Mouse (Mus musculus): ENCODE measurements around the gene Zfp362. TPM values are rescaled to one million over a fixed set of nuclear protein-coding genes. Genes with fewer than 3 reads are reported as not detected.

Gene Zfp362
- total and polyA plus RNA-seq, 3 experiments, result 9.7 to 70.1 (median 16.1) TPM

DNA sequence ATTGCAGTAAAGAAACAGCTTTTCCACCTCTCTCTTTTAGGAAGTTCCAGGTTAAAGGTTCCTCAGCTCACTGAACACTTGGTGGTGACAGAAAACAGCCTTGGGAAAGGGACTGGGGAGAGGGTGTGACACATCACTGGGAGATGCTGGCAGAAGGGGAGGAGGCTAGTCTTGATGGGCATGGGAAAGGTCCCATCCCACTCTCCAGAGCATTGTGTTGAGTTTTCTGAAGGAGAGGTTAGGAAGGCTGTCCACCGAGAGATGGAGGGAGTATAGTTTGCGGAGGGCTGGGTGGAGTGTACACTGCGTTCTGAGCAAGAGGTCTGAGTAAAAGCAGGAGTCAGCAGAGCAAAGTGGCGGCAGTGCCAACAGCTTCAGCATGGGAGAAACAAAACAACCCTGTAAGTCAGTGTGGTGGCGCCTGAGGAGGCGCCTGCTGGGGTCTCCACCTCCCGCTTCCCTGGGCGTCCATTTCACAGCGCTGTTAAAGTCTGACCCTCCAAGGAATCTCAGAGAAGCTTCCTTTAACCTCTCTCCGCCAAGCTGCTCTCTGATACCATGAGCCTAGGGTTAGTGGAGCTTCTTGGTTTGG, 63.4 kb downstream of the Zfp362 start:
- dilution Hi-C loops (cut with MboI; ENCODE audit: extremely low pct_ligation_motif_present, extremely low pct_unique_long_range_greater_than_20kb, low sequenced_read_pairs) (no loop called here), in situ Hi-C loops (cut with MboI; ENCODE audit: low pct_ligation_motif_present, low pct_unique_long_range_greater_than_20kb, low sequenced_read_pairs) (no loop called here)
- H3K27me3 ChIP-seq (replicated peaks), result no peaks in the 10 kb centered on the region
- H3K4me2 ChIP-seq (ENCODE audit: insufficient read depth, low read depth, poor library complexity, severe bottlenecking), result no peak overlapping the region
- TF ChIP-seq CTCF (conservative IDR thresholded peaks at IDR 0.05 in 1 of 2, IDR thresholded peaks at IDR 0.05 in 1 of 2; ENCODE audit: low read depth in 2 of 2, low read length in 2 of 2), result no peak
- no peak for TF ChIP-seq ETS1 (conservative IDR thresholded peaks at IDR 0.05; ENCODE audit: low read depth, low read length)
- TF ChIP-seq NELFE (IDR thresholded peaks at IDR 0.05; ENCODE audit: low read depth, low read length), result no peak
- no peak for TF ChIP-seq UBTF (IDR thresholded peaks at IDR 0.05; ENCODE audit: low read depth, low read length)
- TF ChIP-seq HCFC1 (IDR thresholded peaks at IDR 0.05; ENCODE audit: low read depth, low read length), result no peak
- TF ChIP-seq TBP (conservative IDR thresholded peaks at IDR 0.05; ENCODE audit: low read depth, low read length), result no peak
- no peak for TF ChIP-seq SMC3 (IDR thresholded peaks at IDR 0.05; ENCODE audit: low read depth, low read length)
- TF ChIP-seq IRF4 (IDR thresholded peaks at IDR 0.05; ENCODE audit: low read depth, low read length), result no peak
- TF ChIP-seq MEF2A (IDR thresholded peaks at IDR 0.05; ENCODE audit: borderline replicate concordance, low read depth, low read length), result no peak
- no peak for TF ChIP-seq ELF1 (IDR thresholded peaks at IDR 0.05; ENCODE audit: low read depth, low read length)
- TF ChIP-seq E2F4 (IDR thresholded peaks at IDR 0.05; ENCODE audit: insufficient replicate concordance, low read depth, low read length), result no peak
- no peak for TF ChIP-seq SIN3A (IDR thresholded peaks at IDR 0.05; ENCODE audit: low read length)
- TF ChIP-seq POLR2AphosphoS2 (IDR thresholded peaks at IDR 0.05; ENCODE audit: low read depth, low read length), result no peak
- TF ChIP-seq PAX5 (IDR thresholded peaks at IDR 0.05; ENCODE audit: low read length), result no peak
- no peak for TF ChIP-seq MAZ (IDR thresholded peaks at IDR 0.05; ENCODE audit: low read depth, low read length)
- no peak for TF ChIP-seq CHD1 (IDR thresholded peaks at IDR 0.05; ENCODE audit: low read depth, low read length)
- TF ChIP-seq EP300 (IDR thresholded peaks at IDR 0.05; ENCODE audit: low read length), result no peak
- no peak for TF ChIP-seq ZMIZ1 (IDR thresholded peaks at IDR 0.05; ENCODE audit: low read depth, low read length)
- TF ChIP-seq USF1 (IDR thresholded peaks at IDR 0.05; ENCODE audit: low read depth, low read length), result no peak
- no peak overlapping the region for H3K4me3 ChIP-seq (replicated peaks in 1 of 3; ENCODE audit: low read depth in 2 of 3, low read length in 2 of 3, poor library complexity in 1 of 3)
- H3K9me3 ChIP-seq (replicated peaks; ENCODE audit: low read length), result no peaks in the 10 kb centered on the region
- no peak for DNase-seq (ENCODE audit: extremely low read depth)
- H3K79me2 ChIP-seq (replicated peaks; ENCODE audit: control insufficient read depth, extremely low read depth, insufficient read depth, poor library complexity, severe bottlenecking), result peaks cover 12% of the 10 kb centered on the region
- no peak overlapping the region for H3K27ac ChIP-seq (ENCODE audit: insufficient read depth, low read depth)
- peaks cover 11 to 33% of the 10 kb centered on the region in 2 experiments for H3K4me1 ChIP-seq (ENCODE audit: control insufficient read depth in 1 of 2, insufficient read depth in 2 of 2)
- no peak overlapping the region for H3K9ac ChIP-seq (ENCODE audit: insufficient read depth, low read depth)
- peaks cover 47 to 65% of the 10 kb centered on the region in 2 experiments for H3K36me3 ChIP-seq (replicated peaks in 1 of 2; ENCODE audit: control insufficient read depth in 1 of 2, insufficient read depth in 1 of 2, low read length in 1 of 2)

DNA sequence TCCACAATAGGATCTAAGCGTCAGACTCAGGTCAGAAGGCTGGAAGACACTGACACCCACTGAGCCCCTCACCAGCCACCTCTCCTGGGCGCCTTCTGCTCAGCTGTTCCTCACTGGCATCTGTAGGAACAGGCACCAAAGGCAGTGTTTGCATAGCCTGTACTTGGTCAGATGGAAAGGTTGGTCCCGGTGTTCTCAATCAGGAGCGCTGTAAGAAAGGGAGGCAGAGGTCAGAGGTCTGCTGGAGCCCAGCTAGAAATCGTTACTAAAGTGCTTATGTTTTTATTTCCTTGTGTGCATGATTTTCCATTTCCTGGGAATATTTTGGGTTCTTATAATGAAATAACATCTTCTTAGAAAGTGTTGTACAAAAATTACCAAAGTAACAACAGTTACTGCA, 63.9 kb downstream of the Zfp362 start:
- no peaks in the 10 kb centered on the region for H3K27me3 ChIP-seq (replicated peaks)
- dilution Hi-C loops (cut with MboI; ENCODE audit: extremely low pct_ligation_motif_present, extremely low pct_unique_long_range_greater_than_20kb, low sequenced_read_pairs) (no loop called here), in situ Hi-C loops (cut with MboI; ENCODE audit: low pct_ligation_motif_present, low pct_unique_long_range_greater_than_20kb, low sequenced_read_pairs) (no loop called here)
- no peak overlapping the region for H3K27ac ChIP-seq (ENCODE audit: insufficient read depth, low read depth)
- H3K4me1 ChIP-seq (ENCODE audit: control insufficient read depth in 1 of 2, insufficient read depth in 2 of 2), result peaks cover 15 to 39% of the 10 kb centered on the region in 2 experiments
- peaks cover 18% of the 10 kb centered on the region for H3K79me2 ChIP-seq (replicated peaks; ENCODE audit: control insufficient read depth, extremely low read depth, insufficient read depth, poor library complexity, severe bottlenecking)
- no peak overlapping the region for H3K4me3 ChIP-seq (replicated peaks in 1 of 3; ENCODE audit: low read depth in 2 of 3, low read length in 2 of 3, poor library complexity in 1 of 3)
- H3K9ac ChIP-seq (ENCODE audit: insufficient read depth, low read depth), result no peak overlapping the region
- H3K9me3 ChIP-seq (replicated peaks; ENCODE audit: low read length), result no peaks in the 10 kb centered on the region
- no peak overlapping the region for H3K4me2 ChIP-seq (ENCODE audit: insufficient read depth, low read depth, poor library complexity, severe bottlenecking)
- peaks cover 41 to 59% of the 10 kb centered on the region in 2 experiments for H3K36me3 ChIP-seq (replicated peaks in 1 of 2; ENCODE audit: control insufficient read depth in 1 of 2, insufficient read depth in 1 of 2, low read length in 1 of 2)
- no peak for DNase-seq (ENCODE audit: extremely low read depth)
- no peak for TF ChIP-seq JUN (IDR thresholded peaks at IDR 0.05; ENCODE audit: insufficient read depth, low read depth, low read length)
- no peak for TF ChIP-seq MAFK (IDR thresholded peaks at IDR 0.05; ENCODE audit: insufficient replicate concordance, low read length)
- TF ChIP-seq SMC3 (IDR thresholded peaks at IDR 0.05; ENCODE audit: low read depth, low read length), result no peak
- TF ChIP-seq ZMIZ1 (IDR thresholded peaks at IDR 0.05; ENCODE audit: low read depth, low read length), result no peak
- no peak for TF ChIP-seq TCF12 (IDR thresholded peaks at IDR 0.05; ENCODE audit: low read depth, low read length)
- no peak for TF ChIP-seq CHD2 (IDR thresholded peaks at IDR 0.05; ENCODE audit: low read length)
- no peak for TF ChIP-seq PAX5 (IDR thresholded peaks at IDR 0.05; ENCODE audit: low read length)
- TF ChIP-seq KAT2A (IDR thresholded peaks at IDR 0.05; ENCODE audit: insufficient replicate concordance, low read length), result no peak
- TF ChIP-seq RAD21 (IDR thresholded peaks at IDR 0.05; ENCODE audit: low read depth, low read length), result no peak
- no peak for TF ChIP-seq USF1 (IDR thresholded peaks at IDR 0.05; ENCODE audit: low read depth, low read length)
- no peak for TF ChIP-seq E2F4 (IDR thresholded peaks at IDR 0.05; ENCODE audit: insufficient replicate concordance, low read depth, low read length)
- TF ChIP-seq POLR2A (IDR thresholded peaks at IDR 0.05; ENCODE audit: low read depth, low read length), result no peak
- no peak for TF ChIP-seq SIN3A (IDR thresholded peaks at IDR 0.05; ENCODE audit: low read length)
- TF ChIP-seq ZKSCAN1 (IDR thresholded peaks at IDR 0.05; ENCODE audit: borderline replicate concordance, low read depth, low read length), result no peak
- TF ChIP-seq GABPA (IDR thresholded peaks at IDR 0.05; ENCODE audit: insufficient replicate concordance, low read depth, low read length), result no peak
- no peak for TF ChIP-seq POLR2AphosphoS2 (IDR thresholded peaks at IDR 0.05; ENCODE audit: low read depth, low read length)
- TF ChIP-seq MYC (IDR thresholded peaks at IDR 0.05; ENCODE audit: low read depth, low read length), result no peak
- no peak for TF ChIP-seq JUND (conservative IDR thresholded peaks at IDR 0.05; ENCODE audit: low read depth, low read length)
